Mouse (Mus musculus): Measurements from ENCODE around the gene Gm20388.

Gm20388 gene

GRCm38 (mm10) chr8:121200979-121201378 is 1290.3 kb downstream of the Gm20388 start:
- DNase-seq: peak; percentile 33 to 45

- no peak for DNase-seq
These were observed 1291.0 kb downstream of the Gm20388 start for GRCm38 (mm10) chr8:121201651-121202050.

GRCm38 (mm10) chr8:121203612-121204376 is 1293.2 kb downstream of the Gm20388 start:
- DNase-seq: no peak

- DNase-seq: no peak
These were observed 1296.5 kb downstream of the Gm20388 start for GRCm38 (mm10) chr8:121207171-121207570.

- no peak for DNase-seq
These were observed 1300.0 kb downstream of the Gm20388 start for GRCm38 (mm10) chr8:121210627-121211026.

- no peak for DNase-seq
These were observed 1302.6 kb downstream of the Gm20388 start for GRCm38 (mm10) chr8:121213236-121213635.

- no peak for DNase-seq
These were observed 1303.0 kb downstream of the Gm20388 start for GRCm38 (mm10) chr8:121213651-121214050.

GRCm38 (mm10) chr8:121214975-121215374 is 1304.3 kb downstream of the Gm20388 start:
- DNase-seq: no peak

GRCm38 (mm10) chr8:121216441-121216949 is 1305.9 kb downstream of the Gm20388 start:
- no peak for DNase-seq

GRCm38 (mm10) chr8:121218486-121218885 is 1307.8 kb downstream of the Gm20388 start:
- DNase-seq: peak in 1 of 2 experiments; percentile 26

GRCm38 (mm10) chr8:121220103-121220899 is 1309.7 kb downstream of the Gm20388 start:
- DNase-seq: no peak

- no peak for DNase-seq
These were observed 1314.1 kb downstream of the Gm20388 start for GRCm38 (mm10) chr8:121224709-121225108.

- DNase-seq: no peak
These were observed 1317.1 kb downstream of the Gm20388 start for GRCm38 (mm10) chr8:121227756-121228155.

- DNase-seq: no peak
These were observed 1318.3 kb downstream of the Gm20388 start for GRCm38 (mm10) chr8:121228892-121229291.

- DNase-seq: no peak
These were observed 1318.9 kb downstream of the Gm20388 start for GRCm38 (mm10) chr8:121229550-121229949.

- no peak for DNase-seq
These were observed 1322.6 kb downstream of the Gm20388 start for GRCm38 (mm10) chr8:121233196-121233595.

- no peak for DNase-seq
These were observed 1324.3 kb downstream of the Gm20388 start for GRCm38 (mm10) chr8:121234915-121235314.

GRCm38 (mm10) chr8:121239640-121240039 is 1329.0 kb downstream of the Gm20388 start:
- no peak for DNase-seq

GRCm38 (mm10) chr8:121241761-121242552 is 1331.3 kb downstream of the Gm20388 start:
- peak; percentile 30 to 50 for DNase-seq

GRCm38 (mm10) chr8:121242671-121243070 is 1332.0 kb downstream of the Gm20388 start:
- no peak for DNase-seq

GRCm38 (mm10) chr8:121248823-121249222 is 1338.2 kb downstream of the Gm20388 start:
- DNase-seq: peak; percentile 43 to 44

GRCm38 (mm10) chr8:121249433-121249832 is 1338.8 kb downstream of the Gm20388 start:
- DNase-seq: no peak

- DNase-seq: no peak
These were observed 1340.4 kb downstream of the Gm20388 start for GRCm38 (mm10) chr8:121251089-121251488.

Data from kidney, adult 8-10 months (tissue).